ENCODE assay signal across 9 mouse cellular contexts in genomic region chr9:13645153-13645552, GRCm38 (mm10).
DNase-seq lines count a peak whose midpoint lies in the region; ATAC-seq lines count a peak whose summit lies in the region.
"Had no signal": no experiment of that assay in that cellular context is flagged by ENCODE, and none has a peak within 500 bp of the region (broad histone marks: within the 10 kb centered on the region; RNA-seq: fewer than 3 reads in every experiment).

No protein-coding gene starts in this region.

- H3K9me3 ChIP-seq in hindbrain, embryonic 16.5 days (ENCODE audit: control insufficient read depth, low read length): no peaks in the 10 kb centered on the region
- no peaks in the 10 kb centered on the region for H3K9me3 ChIP-seq in hindbrain, embryonic 12.5 days (replicated peaks)
- H3K9me3 ChIP-seq in limb, embryonic 12.5 days: no peaks in the 10 kb centered on the region
- H3K9me3 ChIP-seq: liver, embryonic 15.5 days had no signal

- no peak overlapping the region for H3K4me2 ChIP-seq in hindbrain, embryonic 16.5 days (ENCODE audit: low read length)
- no peak overlapping the region for H3K4me2 ChIP-seq in hindbrain, embryonic 12.5 days (replicated peaks)
- no peak overlapping the region for H3K4me2 ChIP-seq in limb, embryonic 12.5 days
- H3K4me2 ChIP-seq: liver, embryonic 15.5 days had no signal

- H3K36me3 ChIP-seq in hindbrain, embryonic 16.5 days (ENCODE audit: control insufficient read depth, insufficient read depth, low read length): no peaks in the 10 kb centered on the region
- no peaks in the 10 kb centered on the region for H3K36me3 ChIP-seq in hindbrain, embryonic 12.5 days
- H3K36me3 ChIP-seq in limb, embryonic 12.5 days: no peaks in the 10 kb centered on the region
- H3K36me3 ChIP-seq: liver, embryonic 15.5 days had no signal

- peaks cover 3% of the 10 kb centered on the region; the same call in 1 of the 2 replicates for H3K4me1 ChIP-seq in hindbrain, embryonic 16.5 days (ENCODE audit: control insufficient read depth, insufficient read depth, low read depth, low read length)
- H3K4me1 ChIP-seq in hindbrain, embryonic 12.5 days: peaks cover 8% of the 10 kb centered on the region; the same call in 1 of the 2 replicates
- H3K4me1 ChIP-seq in limb, embryonic 12.5 days (replicated peaks): peaks cover 35% of the 10 kb centered on the region
- H3K4me1 ChIP-seq: liver, embryonic 15.5 days had no signal

- H3K9ac ChIP-seq in hindbrain, embryonic 16.5 days (ENCODE audit: low read depth, low read length): no peak overlapping the region
- no peak overlapping the region for H3K9ac ChIP-seq in hindbrain, embryonic 12.5 days
- no peak overlapping the region for H3K9ac ChIP-seq in limb, embryonic 12.5 days (replicated peaks)
- H3K9ac ChIP-seq: liver, embryonic 15.5 days had no signal

- ATAC-seq in hindbrain, embryonic 16.5 days: peak; percentile 61; the same call in 1 of the 2 replicates
- ATAC-seq in hindbrain, embryonic 12.5 days (ENCODE audit: low FRiP score): no peak
- peak; percentile 90 for ATAC-seq in limb, embryonic 12.5 days (ENCODE audit: insufficient number of reproducible peaks, insufficient read depth, low FRiP score, low TSS enrichment, low read depth)
- no peak for ATAC-seq in inflammation-experienced regulatory T-cells, adult 6 months

- 57% methylated on average over 5 of the region's 5 CpGs for WGBS in hindbrain, embryonic 16.5 days
- 59% methylated on average over 5 of the region's 5 CpGs for WGBS in hindbrain, embryonic 12.5 days
- 14% methylated on average over 5 of the region's 5 CpGs for WGBS in limb, embryonic 12.5 days

- H3K4me3 ChIP-seq in hindbrain, embryonic 16.5 days (ENCODE audit: low read length): no peak overlapping the region
- H3K4me3 ChIP-seq in hindbrain, embryonic 12.5 days: no peak overlapping the region
- H3K4me3 ChIP-seq in limb, embryonic 12.5 days (replicated peaks): no peak overlapping the region
- H3K4me3 ChIP-seq: liver, embryonic 15.5 days had no signal

- H3K27ac ChIP-seq in hindbrain, embryonic 16.5 days (ENCODE audit: low read depth, low read length): no peak overlapping the region
- H3K27ac ChIP-seq in hindbrain, embryonic 12.5 days: no peak overlapping the region
- H3K27ac ChIP-seq in limb, embryonic 12.5 days: 0 out of 2 replicates have a peak overlapping the region, but pooled peaks have one; percentile 87
- H3K27ac ChIP-seq: liver, embryonic 15.5 days had no signal

- peak; percentile 44 for DNase-seq in adrenal gland, postnatal 25 days
- peak; percentile 70 for DNase-seq in forelimb bud, embryonic 11.5 days (ENCODE audit: low read depth, low spot score)
- DNase-seq in ovary, postnatal 10 days (ENCODE audit: low spot score): no peak
- DNase-seq in spleen, postnatal 36 days (ENCODE audit: low spot score in 2 of 2): no peak

- H3K27me3 ChIP-seq in hindbrain, embryonic 16.5 days (replicated peaks; ENCODE audit: control insufficient read depth, insufficient read depth, low read length): no peaks in the 10 kb centered on the region
- no peaks in the 10 kb centered on the region for H3K27me3 ChIP-seq in hindbrain, embryonic 12.5 days
- H3K27me3 ChIP-seq in limb, embryonic 12.5 days: no peaks in the 10 kb centered on the region
- H3K27me3 ChIP-seq: liver, embryonic 15.5 days had no signal

Comparison
In these comparisons a context has a peak if more than half of its experiments do, and no peak if none do; other contexts are left out.
1. ATAC-seq: peak in hindbrain, embryonic 16.5 days (single experiment) and limb, embryonic 12.5 days (single experiment); none in hindbrain, embryonic 12.5 days (single experiment) and inflammation-experienced regulatory T-cells, adult 6 months (single experiment).
2. DNase-seq: peak in adrenal gland, postnatal 25 days (single experiment) and forelimb bud, embryonic 11.5 days (single experiment); none in ovary, postnatal 10 days (single experiment) and spleen, postnatal 36 days (0 of 2).